Mouse (Mus musculus): Measurements from ENCODE around the gene Tgfbr2. TPM values are rescaled to one million over a fixed set of nuclear protein-coding genes. Genes with fewer than 3 reads are reported as not detected.

Tgfbr2 gene
- total and polyA plus RNA-seq, 3 experiments = 0.05 TPM; not detected in 2

DNA sequence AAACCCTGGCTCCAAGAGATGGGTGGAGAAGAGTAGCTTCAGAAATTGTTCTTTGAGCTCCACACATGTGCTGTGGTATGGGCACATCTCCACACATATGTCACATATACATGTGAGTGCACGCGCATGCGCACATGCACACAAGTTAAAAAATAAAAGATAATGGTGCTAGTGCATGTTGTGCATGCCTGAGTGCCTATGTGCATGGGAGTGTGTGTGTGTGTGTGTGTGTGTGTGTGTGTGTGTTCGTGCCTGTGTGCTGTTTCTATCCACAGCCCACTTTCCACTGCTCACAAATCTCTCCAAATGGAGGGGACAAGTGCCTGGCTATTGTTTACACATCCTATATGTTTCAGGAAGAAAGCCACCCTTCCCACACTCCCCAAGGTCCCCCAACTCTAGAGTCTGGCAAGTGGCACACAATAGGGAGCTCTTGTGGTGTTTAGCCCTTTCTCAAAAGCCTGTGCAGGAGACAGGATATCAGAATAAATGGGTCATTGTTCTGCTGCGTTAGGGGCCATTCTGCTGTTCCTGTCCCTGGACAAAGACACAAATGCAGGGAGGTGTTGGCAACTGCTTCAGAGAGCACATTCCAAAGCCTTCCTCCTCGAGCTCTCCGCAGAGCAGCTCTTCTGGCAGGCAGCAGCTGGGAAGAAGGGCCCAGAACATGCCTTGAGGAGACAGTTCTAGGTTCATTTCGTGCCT lies 37.9 kb upstream of the Tgfbr2 start:
- ATAC-seq (ENCODE audit: extremely low read depth, insufficient number of reproducible peaks, low FRiP score, poor library complexity, severe bottlenecking) (no peak), DNase-seq (ENCODE audit: low spot score) (no peak)
- no peaks in the 10 kb centered on the region for H3K27me3 ChIP-seq (ENCODE audit: insufficient read depth, low read length)
- H3K36me3 ChIP-seq (replicated peaks) = no peaks in the 10 kb centered on the region
- H3K4me1 ChIP-seq (ENCODE audit: insufficient read depth, low read depth, low read length) = no peaks in the 10 kb centered on the region
- H3K9me3 ChIP-seq (replicated peaks) = peaks cover 65% of the 10 kb centered on the region
- H3K4me3 ChIP-seq (ENCODE audit: low read depth, low read length) = no peak overlapping the region
- no peak for TF ChIP-seq TAL1 (conservative IDR thresholded peaks at IDR 0.05; ENCODE audit: low read depth, low read length)
- TF ChIP-seq CTCF (IDR thresholded peaks at IDR 0.05; ENCODE audit: low read depth, low read length) = no peak
- no peak for TF ChIP-seq GATA1 (IDR thresholded peaks at IDR 0.05; ENCODE audit: borderline replicate concordance, low read length)
- TF ChIP-seq POLR2AphosphoS5 (IDR thresholded peaks at IDR 0.05; ENCODE audit: insufficient replicate concordance, low read depth, low read length) = no peak
- TF ChIP-seq GATA2 (IDR thresholded peaks at IDR 0.05; ENCODE audit: borderline replicate concordance, low read depth, low read length) = no peak

DNA sequence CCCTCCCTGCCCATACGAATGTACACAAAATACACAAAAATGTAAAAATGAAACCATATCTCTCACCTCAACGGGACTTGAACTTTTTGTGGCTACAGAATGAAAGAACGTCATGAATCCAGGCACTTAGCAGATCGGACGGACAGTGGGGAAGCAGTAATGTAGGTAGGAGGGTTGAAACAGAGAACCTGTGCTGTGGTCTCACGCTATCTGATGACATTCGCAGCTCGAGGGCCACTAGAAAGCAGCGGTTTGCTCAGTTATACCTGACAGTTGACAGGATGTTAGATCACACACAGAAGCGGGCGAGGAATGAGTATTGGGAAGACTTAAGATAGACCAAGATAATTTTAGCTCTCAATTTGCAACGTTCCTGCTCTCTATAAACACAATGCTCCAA lies 36.9 kb upstream of the Tgfbr2 start:
- peaks cover 64% of the 10 kb centered on the region for H3K9me3 ChIP-seq (replicated peaks)
- no peaks in the 10 kb centered on the region for H3K4me1 ChIP-seq (ENCODE audit: insufficient read depth, low read depth, low read length)
- H3K27me3 ChIP-seq (ENCODE audit: insufficient read depth, low read length) = no peaks in the 10 kb centered on the region
- no peak for ATAC-seq (ENCODE audit: extremely low read depth, insufficient number of reproducible peaks, low FRiP score, poor library complexity, severe bottlenecking)
- TF ChIP-seq CTCF (IDR thresholded peaks at IDR 0.05; ENCODE audit: low read depth, low read length) (no peak), GATA2 (IDR thresholded peaks at IDR 0.05; ENCODE audit: borderline replicate concordance, low read depth, low read length) (no peak), TAL1 (conservative IDR thresholded peaks at IDR 0.05; ENCODE audit: low read depth, low read length) (no peak), POLR2AphosphoS5 (IDR thresholded peaks at IDR 0.05; ENCODE audit: insufficient replicate concordance, low read depth, low read length) (no peak), GATA1 (IDR thresholded peaks at IDR 0.05; ENCODE audit: borderline replicate concordance, low read length) (no peak)
- H3K4me3 ChIP-seq (ENCODE audit: low read depth, low read length) = no peak overlapping the region
- no peak for DNase-seq (ENCODE audit: low spot score)
- no peaks in the 10 kb centered on the region for H3K36me3 ChIP-seq (replicated peaks)

DNA sequence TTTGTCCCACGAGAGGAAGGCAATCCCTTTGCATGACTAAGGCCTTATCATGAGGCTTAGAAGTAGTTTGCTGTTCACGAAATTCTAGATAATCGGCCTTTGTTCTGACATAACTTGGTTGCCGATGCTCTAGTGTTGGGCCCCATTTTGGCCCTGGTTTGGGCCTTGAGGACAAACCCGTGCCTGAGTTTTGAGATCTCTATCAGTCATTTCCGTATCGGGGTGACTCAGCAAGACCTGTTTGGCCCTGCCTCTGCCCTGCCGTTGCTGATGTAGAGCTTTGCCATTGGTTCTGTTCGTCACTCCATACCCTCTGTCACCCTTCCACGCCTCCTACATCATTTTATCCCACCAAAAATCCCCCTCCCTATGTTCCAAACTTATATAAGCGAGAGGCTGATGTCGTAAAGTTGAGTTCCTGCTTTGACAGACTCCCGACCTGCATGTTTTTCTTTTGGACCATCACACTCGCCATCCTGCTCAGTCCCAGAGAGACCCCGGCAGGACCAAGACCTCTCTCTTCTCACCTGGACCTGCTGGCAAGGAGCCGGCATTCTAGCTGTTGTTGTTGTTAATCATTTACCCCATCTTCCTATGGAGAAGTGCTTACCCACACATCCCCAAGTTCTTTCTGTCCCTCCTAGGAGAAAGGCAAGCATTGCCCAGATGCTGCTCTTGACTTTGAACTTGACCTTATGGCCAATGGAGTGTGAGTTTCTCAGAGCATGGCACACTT lies 33.2 kb upstream of the Tgfbr2 start:
- DNase-seq (ENCODE audit: low spot score) = no peak
- Histone ChIP-seq H3K4me3 (ENCODE audit: low read depth, low read length) (no peak overlapping the region), H3K27me3 (ENCODE audit: insufficient read depth, low read length) (no peaks in the 10 kb centered on the region), H3K4me1 (ENCODE audit: insufficient read depth, low read depth, low read length) (no peaks in the 10 kb centered on the region), H3K9me3 (replicated peaks) (peaks cover 60% of the 10 kb centered on the region), H3K36me3 (replicated peaks) (no peaks in the 10 kb centered on the region)
- no peak for TF ChIP-seq CTCF (IDR thresholded peaks at IDR 0.05; ENCODE audit: low read depth, low read length)
- TF ChIP-seq GATA1 (IDR thresholded peaks at IDR 0.05; ENCODE audit: borderline replicate concordance, low read length) = no peak
- TF ChIP-seq POLR2AphosphoS5 (IDR thresholded peaks at IDR 0.05; ENCODE audit: insufficient replicate concordance, low read depth, low read length) = no peak
- no peak for TF ChIP-seq GATA2 (IDR thresholded peaks at IDR 0.05; ENCODE audit: borderline replicate concordance, low read depth, low read length)
- no peak for TF ChIP-seq TAL1 (conservative IDR thresholded peaks at IDR 0.05; ENCODE audit: low read depth, low read length)
- no peak for ATAC-seq (ENCODE audit: extremely low read depth, insufficient number of reproducible peaks, low FRiP score, poor library complexity, severe bottlenecking)

DNA sequence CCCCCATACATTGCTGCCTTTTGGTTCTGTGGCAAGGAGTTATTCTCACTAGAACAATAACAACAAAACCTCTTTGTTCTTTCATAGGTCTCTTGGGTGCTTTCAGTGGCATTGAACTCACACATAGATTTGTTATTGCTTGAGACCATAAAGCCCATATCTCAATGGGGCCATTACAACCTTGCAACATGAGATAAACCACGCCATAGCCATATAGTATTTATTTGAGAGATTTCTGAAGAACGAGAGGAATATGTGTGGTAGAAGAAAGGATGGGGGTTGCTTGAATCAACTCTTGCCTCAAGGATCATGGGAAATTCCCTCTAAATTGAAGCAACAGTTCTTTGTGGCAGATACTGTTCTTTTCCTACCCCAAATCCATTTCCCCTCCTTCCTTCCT lies 31.7 kb upstream of the Tgfbr2 start:
- no peak for ATAC-seq (ENCODE audit: extremely low read depth, insufficient number of reproducible peaks, low FRiP score, poor library complexity, severe bottlenecking)
- no peaks in the 10 kb centered on the region for H3K4me1 ChIP-seq (ENCODE audit: insufficient read depth, low read depth, low read length)
- peaks cover 47% of the 10 kb centered on the region for H3K9me3 ChIP-seq (replicated peaks)
- TF ChIP-seq GATA1 (IDR thresholded peaks at IDR 0.05; ENCODE audit: borderline replicate concordance, low read length) (no peak), TAL1 (conservative IDR thresholded peaks at IDR 0.05; ENCODE audit: low read depth, low read length) (no peak), POLR2AphosphoS5 (IDR thresholded peaks at IDR 0.05; ENCODE audit: insufficient replicate concordance, low read depth, low read length) (no peak), CTCF (IDR thresholded peaks at IDR 0.05; ENCODE audit: low read depth, low read length) (no peak)
- H3K27me3 ChIP-seq (ENCODE audit: insufficient read depth, low read length) = no peaks in the 10 kb centered on the region
- no peaks in the 10 kb centered on the region for H3K36me3 ChIP-seq (replicated peaks)
- no peak for DNase-seq (ENCODE audit: low spot score)
- no peak overlapping the region for H3K4me3 ChIP-seq (ENCODE audit: low read depth, low read length)

DNA sequence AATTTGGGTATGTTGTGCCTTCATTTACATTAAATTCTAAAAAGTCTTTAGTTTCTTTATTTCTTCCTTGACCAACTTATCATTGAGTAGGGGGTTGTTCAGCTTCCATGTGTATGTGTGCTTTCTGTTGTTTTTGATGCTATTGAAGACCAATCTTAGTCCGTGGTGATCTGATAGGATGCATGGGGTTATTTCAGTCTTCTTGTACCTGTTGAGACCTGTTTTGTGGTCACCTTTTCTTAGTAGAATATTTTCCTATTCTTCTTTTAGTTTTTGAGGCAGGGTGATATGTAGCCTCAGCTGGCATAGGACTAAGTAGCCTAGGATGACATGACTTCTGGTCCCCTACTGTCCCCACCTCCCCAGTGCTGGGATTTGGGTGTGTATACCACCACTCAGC lies 28.5 kb upstream of the Tgfbr2 start:
- no peak for DNase-seq (ENCODE audit: low spot score)
- Histone ChIP-seq H3K9me3 (replicated peaks) (peaks cover 38% of the 10 kb centered on the region), H3K27me3 (ENCODE audit: insufficient read depth, low read length) (no peaks in the 10 kb centered on the region), H3K4me3 (ENCODE audit: low read depth, low read length) (no peak overlapping the region), H3K4me1 (ENCODE audit: insufficient read depth, low read depth, low read length) (no peaks in the 10 kb centered on the region), H3K36me3 (replicated peaks) (no peaks in the 10 kb centered on the region)
- TF ChIP-seq POLR2AphosphoS5 (IDR thresholded peaks at IDR 0.05; ENCODE audit: insufficient replicate concordance, low read depth, low read length) (no peak), TAL1 (conservative IDR thresholded peaks at IDR 0.05; ENCODE audit: low read depth, low read length) (no peak), GATA1 (IDR thresholded peaks at IDR 0.05; ENCODE audit: borderline replicate concordance, low read length) (no peak), GATA2 (IDR thresholded peaks at IDR 0.05; ENCODE audit: borderline replicate concordance, low read depth, low read length) (no peak), CTCF (IDR thresholded peaks at IDR 0.05; ENCODE audit: low read depth, low read length) (no peak)
- ATAC-seq (ENCODE audit: extremely low read depth, insufficient number of reproducible peaks, low FRiP score, poor library complexity, severe bottlenecking) = no peak

DNA sequence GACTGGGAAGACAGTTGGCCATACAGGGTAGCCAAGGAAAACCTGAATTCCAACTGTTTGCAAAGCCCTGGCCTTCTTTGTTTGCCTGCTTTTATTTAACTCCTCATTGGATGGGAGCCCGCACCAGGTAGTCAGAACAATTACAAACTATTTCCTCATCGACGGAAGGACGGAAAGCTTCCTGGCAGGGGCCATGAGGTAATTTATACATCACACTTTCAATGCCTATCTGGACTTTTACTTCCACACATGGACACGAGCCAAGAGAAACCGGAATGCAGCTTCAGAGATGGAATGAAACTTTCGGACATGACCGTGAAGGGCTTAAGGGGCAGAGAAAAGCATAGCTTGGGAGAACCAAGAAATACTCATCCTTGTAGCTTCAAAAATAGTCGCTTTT lies 24.0 kb upstream of the Tgfbr2 start:
- ATAC-seq (ENCODE audit: extremely low read depth, insufficient number of reproducible peaks, low FRiP score, poor library complexity, severe bottlenecking) = no peak
- peaks cover 26% of the 10 kb centered on the region for H3K9me3 ChIP-seq (replicated peaks)
- H3K27me3 ChIP-seq (ENCODE audit: insufficient read depth, low read length) = no peaks in the 10 kb centered on the region
- DNase-seq (ENCODE audit: low spot score) = no peak
- H3K36me3 ChIP-seq (replicated peaks) = no peaks in the 10 kb centered on the region
- TF ChIP-seq POLR2AphosphoS5 (IDR thresholded peaks at IDR 0.05; ENCODE audit: insufficient replicate concordance, low read depth, low read length) (no peak), TAL1 (conservative IDR thresholded peaks at IDR 0.05; ENCODE audit: low read depth, low read length) (no peak), GATA2 (IDR thresholded peaks at IDR 0.05; ENCODE audit: borderline replicate concordance, low read depth, low read length) (no peak), GATA1 (IDR thresholded peaks at IDR 0.05; ENCODE audit: borderline replicate concordance, low read length) (no peak), CTCF (IDR thresholded peaks at IDR 0.05; ENCODE audit: low read depth, low read length) (no peak)
- no peak overlapping the region for H3K4me3 ChIP-seq (ENCODE audit: low read depth, low read length)
- no peaks in the 10 kb centered on the region for H3K4me1 ChIP-seq (ENCODE audit: insufficient read depth, low read depth, low read length)
